Comparison of ENCODE assay signal across 18 mouse cellular contexts in genomic region chr2:130754596-130754995, GRCm38 (mm10). TPM values are rescaled to one million over a fixed set of nuclear protein-coding genes. Genes with fewer than 3 reads are reported as not detected.
"Had no signal": no experiment of that assay in that cellular context is flagged by ENCODE, and none has a peak within 500 bp of the region (broad histone marks: within the 10 kb centered on the region; RNA-seq: fewer than 3 reads in every experiment).

No protein-coding gene starts in this region.

- H3K9me3 ChIP-seq: liver, embryonic 13.5 days; midbrain, embryonic 12.5 days; midbrain, embryonic 15.5 days had no signal

- DNase-seq: kidney, adult 9 months; kidney, postnatal 14 days; kidney, postnatal 4 days; layer of hippocampus, postnatal 36 days; liver, embryonic 13.5 days; right cerebral cortex, postnatal 4 days; thymus, adult 2 months; thymus, postnatal 14 days; thymus, postnatal 4 days had no signal

- H3K4me3 ChIP-seq: left cerebral cortex, adult 2 months; liver, embryonic 13.5 days; midbrain, embryonic 12.5 days; midbrain, embryonic 15.5 days had no signal

- ATAC-seq: lung, postnatal 0 days; midbrain, embryonic 15.5 days had no signal

- H3K4me2 ChIP-seq: liver, embryonic 13.5 days; lung, embryonic 14.5 days; midbrain, embryonic 12.5 days; midbrain, embryonic 15.5 days had no signal

- H3K27me3 ChIP-seq: liver, embryonic 13.5 days; midbrain, embryonic 12.5 days; midbrain, embryonic 15.5 days had no signal

- H3K4me1 ChIP-seq: midbrain, embryonic 15.5 days had no signal

- H3K36me3 ChIP-seq: liver, embryonic 13.5 days had no signal

- H3K9ac ChIP-seq: liver, embryonic 13.5 days; lung, embryonic 14.5 days; midbrain, embryonic 12.5 days; midbrain, embryonic 15.5 days had no signal

- H3K27ac ChIP-seq: liver, embryonic 13.5 days; macrophage; midbrain, embryonic 12.5 days; midbrain, embryonic 15.5 days; stomach, postnatal 0 days had no signal

RNA-seq across cellular contexts. Expression of gene Slc4a11, which starts 57.3 kb away (rescaled TPM):
- total RNA-seq: liver, adult 2 months; megakaryocyte, adult 5-6 weeks had no signal
